Mouse (Mus musculus) cerebellum, adult 9-11 months (tissue): Measurements from ENCODE around the gene Arhgap31.

Experiments used
- DNase-seq: peaks from one replicate; pipeline ENCODE4 v3.0.0; 2022

Gene Arhgap31

GRCm38 (mm10) chr16:38644455-38644854 lies 68.6 kb downstream of the Arhgap31 start:
- DNase-seq, result no peak

DNA sequence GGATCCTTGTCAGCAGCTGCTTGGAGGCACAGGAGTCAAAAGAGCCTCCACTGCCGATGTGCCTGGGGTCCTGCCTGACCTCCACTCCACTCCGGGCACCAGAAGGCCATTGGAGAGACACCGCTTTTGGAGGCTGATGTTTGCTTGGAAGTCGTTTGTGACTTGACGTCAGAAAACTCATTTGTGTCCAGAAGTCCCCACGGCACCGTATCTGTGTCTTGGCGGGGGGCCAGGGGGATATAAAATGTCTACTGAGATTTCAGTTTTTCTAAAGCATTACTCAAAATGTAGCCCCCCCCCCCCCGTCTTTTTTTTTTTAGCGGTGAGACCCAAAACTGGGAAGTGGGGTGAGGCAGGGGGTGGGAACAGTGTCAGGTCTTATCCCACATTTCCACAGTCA lies 76.0 kb downstream of the Arhgap31 start:
- DNase-seq, result no peak

DNA sequence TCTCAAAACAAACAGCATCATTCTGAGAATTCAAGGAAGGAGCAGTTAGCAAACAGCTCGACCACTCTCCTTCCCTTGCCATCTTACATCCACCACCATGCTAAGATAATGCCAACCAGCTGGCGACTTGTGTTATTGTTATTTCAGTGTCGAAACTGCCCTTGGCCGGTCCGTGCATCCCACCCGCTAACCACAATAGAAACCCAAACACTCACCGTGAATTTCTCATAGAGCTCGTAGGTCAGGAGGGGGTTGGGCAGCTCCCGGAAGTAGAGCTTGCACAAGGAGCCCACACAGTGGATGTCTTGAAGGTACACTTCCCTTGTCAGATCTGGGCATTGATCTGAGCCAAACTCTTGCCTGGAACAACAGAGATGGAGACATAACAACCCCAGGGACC lies 76.4 kb downstream of the Arhgap31 start:
- DNase-seq, result no peak

- no peak for DNase-seq
These were observed 77.2 kb downstream of the Arhgap31 start for GRCm38 (mm10) chr16:38635833-38636390.

- no peak for DNase-seq
These were observed 80.9 kb downstream of the Arhgap31 start for GRCm38 (mm10) chr16:38632147-38632546.

- no peak for DNase-seq
These were observed 87.2 kb downstream of the Arhgap31 start for GRCm38 (mm10) chr16:38625811-38626369.

- no peak for DNase-seq
These were observed 87.7 kb downstream of the Arhgap31 start for GRCm38 (mm10) chr16:38625411-38625810.

- DNase-seq, result no peak
These were observed 88.8 kb downstream of the Arhgap31 start for GRCm38 (mm10) chr16:38624303-38624702.

DNA sequence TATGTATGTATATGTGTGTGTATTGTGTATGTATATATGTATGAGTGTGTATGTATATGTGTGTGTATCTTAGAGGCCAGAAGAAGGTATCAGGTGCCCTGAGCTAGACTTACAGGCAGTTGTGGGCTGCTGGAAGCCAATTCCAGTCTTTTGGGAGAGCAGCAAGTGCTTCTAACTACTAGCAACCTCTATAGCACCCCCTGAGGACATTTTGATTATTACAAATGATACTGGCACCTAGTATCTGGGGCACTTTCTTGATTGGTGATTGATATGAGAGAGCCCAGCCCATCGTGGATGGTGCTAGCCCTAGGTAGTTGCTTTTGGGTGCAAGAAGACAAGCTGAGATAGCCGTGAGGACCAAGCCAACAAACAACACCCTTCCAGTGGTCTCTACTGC lies 90.8 kb downstream of the Arhgap31 start:
- DNase-seq, result no peak

DNA sequence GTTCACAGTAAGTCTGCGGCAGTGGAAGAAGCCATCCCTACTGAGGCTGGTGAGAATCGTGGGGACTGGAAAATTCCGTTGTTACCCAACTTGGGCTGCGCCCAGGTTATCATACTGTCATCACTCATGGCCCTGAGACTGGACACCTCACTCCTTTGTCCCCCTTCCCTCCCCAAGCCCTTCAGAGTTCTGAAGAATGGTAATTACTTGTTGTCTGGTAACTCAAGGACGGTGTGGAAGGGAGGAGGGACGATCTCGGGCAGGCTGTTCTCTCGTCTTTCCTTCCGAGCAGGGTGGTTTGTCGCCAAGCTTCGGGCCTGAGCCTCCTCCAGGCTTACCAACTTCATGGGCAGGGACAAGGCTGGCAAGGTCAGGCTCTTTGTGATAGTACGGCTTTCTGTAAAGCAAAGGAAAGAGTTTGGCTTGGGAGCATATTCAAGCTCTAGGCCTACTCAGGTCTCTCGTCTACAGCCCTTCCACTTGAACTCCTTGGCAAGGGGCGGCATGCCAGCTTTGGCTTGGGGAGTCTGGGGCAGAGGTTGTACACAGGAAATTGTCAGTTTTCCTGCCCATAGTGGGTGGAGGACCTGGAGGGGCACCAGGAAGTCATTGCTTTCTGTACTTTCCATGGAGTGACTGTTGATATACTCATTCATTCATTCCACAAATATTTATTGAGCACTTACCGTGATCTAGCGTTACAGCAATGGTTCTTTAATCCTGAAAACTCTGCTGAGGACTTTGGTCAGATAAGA lies 92.2 kb downstream of the Arhgap31 start:
- DNase-seq, result no peak

DNA sequence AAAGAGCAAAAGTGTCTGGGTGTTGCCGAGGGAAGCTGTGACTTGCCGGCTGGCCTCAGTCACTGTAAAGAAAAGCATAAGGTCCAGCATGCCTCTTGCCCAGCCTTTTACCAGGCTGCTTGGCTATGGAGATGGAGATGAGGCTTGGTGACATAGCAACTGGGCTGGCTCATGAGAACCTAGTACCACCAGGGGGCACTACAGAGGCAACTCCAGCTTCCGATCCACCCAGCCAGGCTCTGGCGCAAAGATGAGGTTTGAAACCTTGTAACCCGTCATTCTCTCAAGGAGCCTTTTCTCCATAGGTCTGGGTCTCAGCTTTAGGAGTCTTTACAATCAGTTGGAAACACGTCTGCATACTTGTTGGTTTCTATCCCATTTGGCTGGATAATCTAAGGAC lies 94.0 kb downstream of the Arhgap31 start:
- peak; percentile 30 for DNase-seq

GRCm38 (mm10) chr16:38617977-38618376 lies 95.1 kb downstream of the Arhgap31 start:
- DNase-seq, result no peak

GRCm38 (mm10) chr16:38613646-38614045 lies 99.4 kb downstream of the Arhgap31 start:
- no peak for DNase-seq

GRCm38 (mm10) chr16:38612646-38613045 lies 100.4 kb downstream of the Arhgap31 start:
- DNase-seq, result no peak

GRCm38 (mm10) chr16:38609092-38609491 lies 104.0 kb downstream of the Arhgap31 start:
- DNase-seq, result no peak

DNA sequence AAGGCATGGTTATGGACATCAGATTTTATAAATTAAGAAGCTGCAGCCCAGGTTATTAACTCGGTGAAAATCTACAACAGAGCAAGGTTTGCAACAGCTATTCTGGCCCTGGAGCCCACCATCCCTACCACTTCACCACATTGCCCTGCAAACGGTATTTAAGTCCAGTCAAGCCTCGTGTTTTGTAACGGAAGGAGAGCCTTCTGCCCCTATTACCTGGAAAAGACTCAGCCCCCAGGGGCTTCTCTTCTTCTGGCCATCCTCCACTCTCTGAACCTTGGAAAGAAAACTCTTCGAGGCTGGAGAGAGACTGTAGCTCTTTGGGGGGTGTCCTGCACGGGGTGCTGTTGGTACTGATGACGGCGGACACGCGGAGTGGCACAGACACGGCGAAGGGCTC lies 104.4 kb downstream of the Arhgap31 start:
- no peak for DNase-seq

GRCm38 (mm10) chr16:38606509-38606908 lies 106.6 kb downstream of the Arhgap31 start:
- DNase-seq, result no peak

GRCm38 (mm10) chr16:38602989-38603804 lies 109.9 kb downstream of the Arhgap31 start:
- DNase-seq, result peak; percentile 36

GRCm38 (mm10) chr16:38598986-38599680 lies 113.9 kb downstream of the Arhgap31 start:
- DNase-seq, result no peak

DNA sequence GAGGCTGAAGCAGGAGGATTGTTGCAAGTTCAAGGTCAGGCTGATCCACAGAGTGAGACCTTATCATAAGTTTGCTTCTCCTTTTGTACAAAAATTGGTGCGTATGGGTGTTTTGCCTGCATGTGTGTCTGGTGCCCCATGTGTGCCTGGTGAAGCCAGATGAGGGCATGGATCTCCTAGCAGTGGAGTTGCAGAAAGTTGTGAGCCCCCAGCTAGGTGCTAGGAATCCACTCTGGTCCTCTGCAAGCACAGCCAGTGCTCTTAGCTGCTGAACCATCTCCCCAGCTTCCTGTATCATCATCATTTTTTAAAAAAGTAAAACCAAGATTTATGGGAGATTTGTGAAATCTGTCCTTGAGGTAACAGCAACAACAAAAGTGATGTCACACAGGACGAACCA lies 116.4 kb downstream of the Arhgap31 start:
- DNase-seq, result no peak

GRCm38 (mm10) chr16:38596099-38596498 lies 117.0 kb downstream of the Arhgap31 start:
- DNase-seq, result no peak

DNA sequence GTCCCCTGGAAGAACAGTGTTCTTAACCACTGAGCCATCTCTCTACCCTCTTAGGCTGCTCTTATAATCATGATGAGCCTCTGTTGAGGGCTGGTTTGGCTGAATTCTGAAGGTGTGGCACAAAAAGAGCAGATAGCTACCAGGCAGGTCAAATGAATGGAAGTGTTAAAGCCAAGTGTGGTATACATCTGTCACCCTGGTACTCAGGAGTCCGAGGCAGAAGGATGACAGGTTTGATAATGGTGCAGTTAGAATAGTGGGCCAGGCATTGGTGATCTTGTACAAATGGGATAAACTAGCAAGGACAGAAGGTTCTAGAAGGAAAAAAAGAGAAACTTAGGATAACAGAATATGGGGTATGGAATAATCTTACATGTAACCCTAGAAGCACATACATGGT lies 118.6 kb downstream of the Arhgap31 start:
- DNase-seq, result no peak

GRCm38 (mm10) chr16:38592946-38593345 lies 120.1 kb downstream of the Arhgap31 start:
- DNase-seq, result no peak
